Mouse (Mus musculus): ENCODE results near the gene Lrrc4b. TPM values are rescaled to one million over a fixed set of nuclear protein-coding genes. Genes with fewer than 3 reads are reported as not detected.

The Lrrc4b gene
- polyA plus RNA-seq, 1 experiment from 2014 or later = 2.1 TPM

DNA sequence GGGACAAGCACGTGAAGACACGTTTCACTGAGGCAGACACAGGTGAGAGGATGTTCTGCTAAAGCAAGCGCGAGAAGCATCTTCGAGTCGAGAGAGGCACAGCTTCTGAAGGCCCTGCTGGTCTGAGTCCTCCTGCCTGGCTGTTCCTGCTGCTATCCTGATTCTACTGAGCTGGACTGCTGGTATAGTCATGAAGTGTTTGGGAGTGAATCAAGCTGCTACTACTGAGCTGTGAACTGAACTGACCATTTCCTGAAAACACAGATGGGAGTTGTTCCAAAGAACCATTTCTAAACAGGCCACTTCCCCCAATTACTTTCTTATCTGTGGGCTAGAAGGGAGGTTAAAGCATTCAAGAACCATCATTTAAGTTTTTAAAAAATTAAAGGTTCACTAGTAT lies 15.5 kb upstream of the Lrrc4b start:
- H3K9me3 ChIP-seq = no peaks in the 10 kb centered on the region
- no peak for DNase-seq (ENCODE audit: extremely low spot score, low spot score)
- H3K4me3 ChIP-seq = no peak overlapping the region
- no peaks in the 10 kb centered on the region for H3K4me1 ChIP-seq
- H3K27ac ChIP-seq = no peak overlapping the region
- 81% methylated on average over 6 of the region's 6 CpGs for WGBS
- H3K36me3 ChIP-seq (replicated peaks) = no peaks in the 10 kb centered on the region
- H3K27me3 ChIP-seq (ENCODE audit: poor library complexity, severe bottlenecking) = peaks cover 14% of the 10 kb centered on the region

DNA sequence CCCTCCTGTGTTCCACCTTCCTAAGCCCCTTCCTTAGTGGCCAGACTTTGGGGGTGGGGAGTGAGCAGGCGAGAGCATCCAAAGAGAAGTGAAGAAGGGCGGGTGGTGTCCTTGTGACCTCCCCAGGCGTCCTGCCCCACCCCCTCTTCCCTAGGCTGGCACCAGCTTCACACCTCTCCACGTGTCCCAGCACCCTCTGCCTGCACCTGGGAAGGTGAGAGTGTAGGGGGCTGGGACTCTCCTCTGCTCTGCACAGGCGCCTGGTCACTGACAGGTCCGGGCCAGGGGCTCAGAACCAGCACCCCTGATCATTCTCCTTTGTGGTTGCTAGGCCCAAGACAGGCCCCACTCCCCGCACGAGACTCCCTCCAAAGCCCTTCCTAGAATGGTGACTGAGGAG lies 1.2 kb upstream of the Lrrc4b start:
- Histone ChIP-seq H3K9me3 (no peaks in the 10 kb centered on the region), H3K27me3 (ENCODE audit: poor library complexity, severe bottlenecking) (peaks cover 66% of the 10 kb centered on the region), H3K27ac (peak overlapping the region; percentile 98), H3K4me1 (peaks cover 62% of the 10 kb centered on the region), H3K4me3 (peak overlapping the region; percentile 81), H3K36me3 (replicated peaks) (peaks cover 5% of the 10 kb centered on the region; the same call in 1 of the 2 replicates)
- 4% methylated on average over 8 of the region's 8 CpGs for WGBS
- DNase-seq (ENCODE audit: extremely low spot score, low spot score) = no peak

DNA sequence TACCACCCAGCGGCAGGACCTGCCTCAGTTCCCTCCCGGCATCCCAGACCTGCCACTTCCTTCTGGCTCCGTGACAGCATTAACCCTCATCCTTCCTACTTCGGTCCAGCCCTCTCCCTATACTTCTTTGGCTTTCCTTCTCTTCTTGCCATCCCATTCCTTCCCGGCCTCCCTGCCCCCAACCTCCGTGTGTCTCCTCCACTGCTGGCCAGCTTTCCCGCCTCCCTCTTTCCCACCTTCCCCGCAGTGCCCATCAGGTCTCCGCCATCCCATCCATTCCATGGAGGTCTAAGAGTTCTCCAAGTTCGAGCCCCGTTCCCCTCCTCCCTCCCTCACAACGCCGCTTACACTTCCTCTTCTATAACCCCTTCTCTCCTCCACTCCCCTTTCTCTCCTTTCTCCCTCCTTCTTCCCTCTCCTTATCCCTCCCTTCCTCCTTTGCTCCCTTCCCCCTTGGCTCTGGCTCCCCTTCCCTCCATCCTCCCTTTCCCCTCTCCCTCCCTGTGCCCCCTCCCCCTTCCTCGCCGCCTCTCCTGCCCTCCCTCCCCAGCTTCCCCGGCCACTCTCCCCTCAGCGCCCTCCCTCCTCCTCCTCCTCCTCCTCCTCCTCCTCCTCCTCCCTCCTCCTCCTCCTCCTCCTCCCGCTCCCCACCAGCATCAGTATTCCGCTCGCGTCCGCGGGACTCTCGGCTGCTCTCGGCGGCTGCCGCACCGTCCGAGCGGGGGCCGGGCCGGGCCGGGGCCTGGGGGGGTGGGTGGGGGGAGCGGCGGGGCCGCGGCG lies 457 bp upstream of the Lrrc4b start:
- H3K4me3 ChIP-seq = peak overlapping the region; percentile 81
- no peaks in the 10 kb centered on the region for H3K9me3 ChIP-seq
- H3K27ac ChIP-seq = peak overlapping the region; percentile 98
- 1% methylated on average over 26 of the region's 38 CpGs for WGBS
- DNase-seq (ENCODE audit: extremely low spot score, low spot score) = peak; percentile 81
- peaks cover 5% of the 10 kb centered on the region; the same call in 1 of the 2 replicates for H3K36me3 ChIP-seq (replicated peaks)
- H3K4me1 ChIP-seq = peaks cover 69% of the 10 kb centered on the region
- peaks cover 67% of the 10 kb centered on the region for H3K27me3 ChIP-seq (ENCODE audit: poor library complexity, severe bottlenecking)

DNA sequence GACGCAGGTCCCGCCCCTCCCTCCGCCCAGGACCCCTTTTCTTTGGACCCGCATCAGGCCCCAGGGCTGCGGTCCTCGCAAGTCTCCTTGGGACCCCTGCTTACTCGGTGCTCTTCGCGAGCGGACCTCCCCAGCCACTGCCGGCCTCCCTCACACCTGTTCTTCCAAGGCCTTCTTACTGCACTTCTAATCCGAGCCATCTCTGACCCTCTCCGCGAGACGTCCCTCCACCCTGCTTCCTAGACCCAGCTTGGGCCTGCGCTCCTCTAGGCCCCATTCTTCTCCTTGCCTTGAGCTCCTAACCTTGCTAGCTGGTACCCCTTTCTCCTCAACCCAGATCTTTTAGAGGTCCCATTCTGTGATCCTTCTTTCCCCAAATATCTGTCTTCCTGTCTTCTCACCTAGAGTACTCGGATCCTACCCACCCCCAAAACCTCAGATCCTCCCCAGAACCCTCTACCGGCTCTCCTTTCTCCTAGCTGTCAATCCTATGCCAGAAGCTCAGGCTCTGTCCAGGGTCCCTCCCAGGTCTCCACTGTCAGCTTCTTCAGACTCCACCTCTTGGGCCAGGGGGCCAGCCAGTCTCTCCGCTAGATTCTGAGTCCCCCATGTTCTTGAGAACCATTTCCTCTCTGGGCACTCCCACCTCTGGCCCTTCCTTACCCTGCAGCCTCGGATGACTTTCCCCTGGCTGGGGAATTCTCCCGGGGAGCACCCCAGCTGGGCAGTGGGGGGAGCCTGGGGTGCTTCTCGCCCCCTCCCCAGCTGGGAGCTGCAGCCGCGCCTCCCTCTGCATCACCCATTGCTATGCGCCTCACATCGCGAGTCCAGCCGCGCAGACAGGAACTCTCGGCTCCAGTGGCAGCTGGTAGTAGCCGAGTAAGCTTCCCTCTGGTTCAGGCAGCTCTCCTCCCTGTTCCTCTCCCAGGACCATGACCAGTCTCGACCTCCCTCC lies 993 bp downstream of the Lrrc4b start:
- peaks cover 72% of the 10 kb centered on the region for H3K4me1 ChIP-seq
- under 1% methylated on average over 31 of the region's 32 CpGs for WGBS
- H3K9me3 ChIP-seq = no peaks in the 10 kb centered on the region
- H3K36me3 ChIP-seq (replicated peaks) = peaks cover 6% of the 10 kb centered on the region; the same call in 1 of the 2 replicates
- DNase-seq (ENCODE audit: extremely low spot score, low spot score) = peak; percentile 36
- peak overlapping the region; percentile 81 for H3K4me3 ChIP-seq
- peak overlapping the region; percentile 98 for H3K27ac ChIP-seq
- peaks cover 67% of the 10 kb centered on the region for H3K27me3 ChIP-seq (ENCODE audit: poor library complexity, severe bottlenecking)

DNA sequence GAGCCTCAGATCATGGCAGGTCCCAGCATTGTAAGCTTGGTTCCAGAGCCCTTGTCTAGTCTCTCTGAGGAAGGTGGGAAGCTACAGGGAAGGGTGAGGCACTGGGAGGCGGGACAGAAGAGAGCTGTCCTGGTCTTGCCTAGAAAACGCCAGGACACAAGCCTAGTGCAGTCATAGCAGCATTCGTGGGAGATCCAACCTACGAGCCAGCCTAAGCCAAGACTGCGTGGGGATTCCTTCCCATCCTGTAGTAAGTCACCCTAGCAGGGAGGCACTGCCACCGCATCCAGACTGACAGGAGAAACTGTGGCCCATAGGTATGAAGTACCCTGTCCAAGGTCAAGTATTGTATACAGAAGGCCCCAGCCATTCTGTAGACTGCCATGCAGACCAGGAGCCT lies 3.7 kb downstream of the Lrrc4b start:
- no peak overlapping the region for H3K27ac ChIP-seq
- H3K9me3 ChIP-seq = no peaks in the 10 kb centered on the region
- no peak for DNase-seq (ENCODE audit: extremely low spot score, low spot score)
- peaks cover 57% of the 10 kb centered on the region for H3K27me3 ChIP-seq (ENCODE audit: poor library complexity, severe bottlenecking)
- WGBS = 75% methylated on average over 6 of the region's 6 CpGs
- peaks cover 59% of the 10 kb centered on the region for H3K4me1 ChIP-seq
- no peak overlapping the region for H3K4me3 ChIP-seq
- H3K36me3 ChIP-seq (replicated peaks) = peaks cover 11% of the 10 kb centered on the region; the same call in 1 of the 2 replicates

DNA sequence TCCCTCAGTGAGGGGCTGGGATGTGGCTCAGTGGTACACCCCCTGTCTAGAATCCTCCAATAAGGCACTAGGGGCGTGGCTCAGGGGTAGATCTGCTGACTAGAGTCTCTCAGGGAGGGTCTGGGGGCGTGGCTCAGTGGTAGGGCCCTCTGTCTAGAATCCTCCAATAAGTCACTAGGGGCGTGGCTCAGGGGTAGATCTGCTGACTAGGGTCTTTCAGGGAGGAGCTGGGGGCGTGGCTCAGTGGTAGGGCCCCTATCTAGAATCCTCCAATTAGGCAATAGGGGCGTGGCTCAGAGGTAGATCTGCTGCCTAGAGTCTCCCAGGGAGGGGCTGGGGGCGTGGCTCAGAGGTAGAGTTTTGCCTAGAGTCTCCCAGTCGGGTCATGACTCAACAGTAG lies 4.6 kb downstream of the Lrrc4b start:
- H3K4me3 ChIP-seq = peak overlapping the region; percentile 8
- no peaks in the 10 kb centered on the region for H3K9me3 ChIP-seq
- H3K27me3 ChIP-seq (ENCODE audit: poor library complexity, severe bottlenecking) = peaks cover 57% of the 10 kb centered on the region
- DNase-seq (ENCODE audit: extremely low spot score, low spot score) = peak; percentile 81
- H3K4me1 ChIP-seq = peaks cover 58% of the 10 kb centered on the region
- peaks cover 13% of the 10 kb centered on the region; the same call in 1 of the 2 replicates for H3K36me3 ChIP-seq (replicated peaks)
- 3% methylated on average over 7 of the region's 7 CpGs for WGBS
- H3K27ac ChIP-seq = no peak overlapping the region

DNA sequence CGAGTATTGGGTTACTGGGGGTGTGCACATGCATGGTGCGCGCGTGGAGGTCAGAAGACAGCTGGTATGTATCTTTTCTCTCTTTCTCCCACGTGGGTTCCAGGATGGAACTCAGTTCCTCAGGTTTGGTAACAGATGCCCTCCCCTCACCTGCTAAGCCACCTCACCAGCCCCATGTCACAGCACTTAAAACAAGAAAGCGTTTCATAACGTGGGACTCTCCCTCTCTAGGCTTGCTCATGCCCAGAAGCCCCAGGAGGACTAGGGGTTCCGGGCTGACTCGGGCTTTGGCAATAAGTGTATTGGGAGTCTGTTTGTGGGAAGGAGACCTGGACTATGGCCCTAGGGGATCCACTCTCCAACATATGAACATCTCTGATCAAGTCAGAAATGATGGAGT lies 5.3 kb downstream of the Lrrc4b start:
- no peaks in the 10 kb centered on the region for H3K9me3 ChIP-seq
- H3K27ac ChIP-seq = no peak overlapping the region
- H3K4me3 ChIP-seq = no peak overlapping the region
- DNase-seq (ENCODE audit: extremely low spot score, low spot score) = no peak
- peaks cover 54% of the 10 kb centered on the region for H3K4me1 ChIP-seq
- 81% methylated on average over 9 of the region's 9 CpGs for WGBS
- peaks cover 51% of the 10 kb centered on the region for H3K27me3 ChIP-seq (ENCODE audit: poor library complexity, severe bottlenecking)
- peaks cover 13% of the 10 kb centered on the region; the same call in 1 of the 2 replicates for H3K36me3 ChIP-seq (replicated peaks)

DNA sequence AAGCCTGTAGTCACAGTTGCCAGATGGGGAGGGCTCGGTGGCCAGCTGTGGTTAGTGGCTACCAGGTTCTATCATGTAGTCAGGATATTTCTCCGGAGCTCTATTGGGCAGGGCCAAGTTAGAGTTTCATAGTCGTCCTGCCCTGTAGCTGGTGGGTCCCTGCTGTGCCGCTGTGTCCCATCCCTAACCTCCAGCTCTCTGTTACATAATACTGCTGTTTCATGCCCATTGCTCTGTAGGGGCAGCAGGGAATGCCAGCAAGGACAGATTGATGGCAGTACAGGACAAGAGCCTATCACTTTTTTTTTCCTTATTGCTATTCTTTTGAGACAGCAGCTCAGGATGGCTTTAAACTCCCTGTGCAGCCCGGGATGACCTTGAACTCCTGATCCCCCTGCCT lies 7.0 kb downstream of the Lrrc4b start:
- no peak overlapping the region for H3K4me3 ChIP-seq
- peaks cover 39% of the 10 kb centered on the region for H3K4me1 ChIP-seq
- DNase-seq (ENCODE audit: extremely low spot score, low spot score) = no peak
- H3K9me3 ChIP-seq = no peaks in the 10 kb centered on the region
- H3K27ac ChIP-seq = no peak overlapping the region
- peaks cover 13% of the 10 kb centered on the region; the same call in 1 of the 2 replicates for H3K36me3 ChIP-seq (replicated peaks)
- peaks cover 51% of the 10 kb centered on the region for H3K27me3 ChIP-seq (ENCODE audit: poor library complexity, severe bottlenecking)
- 70% methylated on average over 5 of the region's 5 CpGs for WGBS

DNA sequence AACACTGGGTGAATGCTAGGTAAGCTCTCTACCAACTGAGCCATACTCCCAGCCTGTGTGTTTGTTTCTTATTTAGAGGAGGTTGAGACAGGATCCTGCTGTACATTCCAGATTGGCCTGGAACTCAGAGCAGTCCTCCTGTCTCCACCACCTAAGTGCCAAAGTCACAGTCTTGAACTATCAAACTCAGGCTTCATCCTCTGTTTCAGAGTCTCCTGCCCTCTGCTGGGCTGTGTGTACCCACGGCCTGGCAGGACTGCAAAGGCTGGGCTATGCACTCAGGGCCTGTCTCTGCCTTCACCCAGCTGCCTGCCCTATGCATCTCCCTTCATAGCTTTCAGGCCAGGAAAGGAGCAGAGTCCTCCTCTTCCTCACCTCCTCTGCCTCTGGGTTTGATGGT lies 7.4 kb downstream of the Lrrc4b start:
- no peaks in the 10 kb centered on the region for H3K9me3 ChIP-seq
- H3K36me3 ChIP-seq (replicated peaks) = peaks cover 13% of the 10 kb centered on the region; the same call in 1 of the 2 replicates
- DNase-seq (ENCODE audit: extremely low spot score, low spot score) = no peak
- peaks cover 51% of the 10 kb centered on the region for H3K27me3 ChIP-seq (ENCODE audit: poor library complexity, severe bottlenecking)
- no peak overlapping the region for H3K4me3 ChIP-seq
- 30% methylated on average over 1 of the region's 1 CpGs for WGBS
- H3K27ac ChIP-seq = no peak overlapping the region
- H3K4me1 ChIP-seq = peaks cover 38% of the 10 kb centered on the region

DNA sequence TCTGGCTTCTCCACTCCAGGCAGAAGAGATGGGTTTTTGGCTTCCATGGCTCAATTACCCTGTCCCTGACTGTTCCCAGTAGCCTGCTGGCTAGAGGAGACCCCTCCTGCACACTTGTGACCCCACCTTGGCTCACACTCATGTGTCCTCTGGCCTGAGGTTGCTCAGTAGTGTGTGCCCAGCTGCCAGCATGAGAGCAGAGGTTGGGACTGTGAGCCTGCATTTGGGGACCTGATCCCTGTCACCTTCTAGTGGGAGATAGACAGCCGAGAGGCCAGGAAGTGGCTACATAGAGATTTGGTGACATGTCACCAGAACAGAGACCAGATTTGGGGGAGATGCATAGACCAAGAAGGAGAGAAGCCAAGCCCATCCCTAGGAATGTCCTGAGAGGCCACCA lies 8.4 kb downstream of the Lrrc4b start:
- Histone ChIP-seq H3K36me3 (replicated peaks) (peaks cover 8% of the 10 kb centered on the region; the same call in 1 of the 2 replicates), H3K27ac (no peak overlapping the region), H3K4me1 (peaks cover 38% of the 10 kb centered on the region), H3K9me3 (no peaks in the 10 kb centered on the region), H3K4me3 (no peak overlapping the region), H3K27me3 (ENCODE audit: poor library complexity, severe bottlenecking) (peaks cover 51% of the 10 kb centered on the region)
- DNase-seq (ENCODE audit: extremely low spot score, low spot score) = no peak
- 81% methylated on average over 1 of the region's 1 CpGs for WGBS

DNA sequence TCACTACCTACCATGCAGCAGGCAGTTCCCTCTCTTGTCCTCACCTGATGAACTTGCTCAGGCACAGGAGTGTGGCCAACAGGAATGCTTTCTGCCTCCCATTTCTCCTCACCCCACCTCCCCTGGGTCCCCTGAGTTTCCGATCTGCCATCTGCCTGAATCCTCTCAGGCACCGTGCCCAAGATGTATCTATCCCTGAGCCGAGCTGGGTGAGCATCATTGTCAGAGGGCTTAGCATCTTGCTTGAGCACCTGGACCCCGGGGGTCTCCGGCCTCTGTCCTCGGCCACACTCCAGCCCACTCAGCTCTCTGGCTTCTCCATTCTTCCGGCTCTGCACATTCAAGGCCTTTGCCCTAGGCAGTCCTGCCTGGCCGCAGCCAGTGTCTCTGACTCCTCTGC lies 9.1 kb downstream of the Lrrc4b start:
- H3K4me3 ChIP-seq = no peak overlapping the region; the same call in 1 of the 2 replicates
- DNase-seq (ENCODE audit: extremely low spot score, low spot score) = no peak
- peaks cover 52% of the 10 kb centered on the region for H3K27me3 ChIP-seq (ENCODE audit: poor library complexity, severe bottlenecking)
- 65% methylated on average over 8 of the region's 8 CpGs for WGBS
- no peak overlapping the region for H3K27ac ChIP-seq
- peaks cover 8% of the 10 kb centered on the region; the same call in 1 of the 2 replicates for H3K36me3 ChIP-seq (replicated peaks)
- H3K9me3 ChIP-seq = no peaks in the 10 kb centered on the region
- peaks cover 38% of the 10 kb centered on the region for H3K4me1 ChIP-seq

DNA sequence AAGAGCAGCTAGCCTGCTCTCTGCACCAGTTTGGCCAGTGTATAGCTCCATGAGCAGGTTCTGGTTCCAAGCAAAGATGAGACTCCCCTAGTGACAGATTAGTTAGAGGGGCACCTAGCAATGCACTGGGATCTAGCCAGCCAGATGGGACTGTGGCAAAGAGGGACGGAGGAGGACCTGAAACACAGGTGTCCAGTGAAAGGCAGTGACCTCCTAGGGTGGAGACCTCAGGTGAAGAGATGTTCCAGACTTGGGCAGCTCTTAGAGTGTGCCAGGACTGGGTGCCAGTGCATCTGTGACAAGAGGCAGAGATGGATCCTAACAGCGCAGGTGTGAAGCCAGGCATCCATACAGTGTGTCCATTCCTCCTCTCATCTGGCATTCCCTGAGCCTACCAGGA lies 10.9 kb downstream of the Lrrc4b start:
- Histone ChIP-seq H3K36me3 (replicated peaks) (peaks cover 11% of the 10 kb centered on the region), H3K27me3 (ENCODE audit: poor library complexity, severe bottlenecking) (peaks cover 70% of the 10 kb centered on the region), H3K27ac (no peak overlapping the region), H3K4me1 (peaks cover 47% of the 10 kb centered on the region), H3K4me3 (no peak overlapping the region), H3K9me3 (no peaks in the 10 kb centered on the region)
- 65% methylated on average over 2 of the region's 2 CpGs for WGBS
- no peak for DNase-seq (ENCODE audit: extremely low spot score, low spot score)
